Mouse (Mus musculus) G1E (cell line): ENCODE measurements around the gene Zfp385b. TPM values are rescaled to one million over a fixed set of nuclear protein-coding genes. Genes with fewer than 3 reads are reported as not detected.

Source experiments
- ATAC-seq: 2 replicates; pipeline ENCODE4 v1.8.0; 2016; ENCODE audit warnings: mild to moderate bottlenecking; ENCODE audit not compliant: insufficient number of reproducible peaks, poor library complexity, low FRiP score, severe bottlenecking; ENCODE audit errors: extremely low read depth
- DNase-seq: peaks from one replicate; pipeline ENCODE4 v3.0.0; 2012; ENCODE audit warnings: low spot score
- H3K27me3 ChIP-seq: 2 replicates; pipeline ENCODE4 v1.6.1; 2012; ENCODE audit warnings: mild to moderate bottlenecking, low read length, inconsistent platforms; ENCODE audit not compliant: insufficient read depth
- H3K36me3 ChIP-seq: replicated peaks from 2 replicates; pipeline ENCODE3; 2012; ENCODE audit warnings: mild to moderate bottlenecking, inconsistent platforms
- H3K4me1 ChIP-seq: 2 replicates; pipeline ENCODE4 v1.6.1; 2012; ENCODE audit warnings: low read depth, low read length, inconsistent platforms, mixed read lengths; ENCODE audit not compliant: insufficient read depth
- H3K4me3 ChIP-seq: 2 replicates; pipeline ENCODE4 v1.5.1; 2012; ENCODE audit warnings: low read depth, mild to moderate bottlenecking, inconsistent platforms, low read length, moderate library complexity, mixed read lengths
- H3K9me3 ChIP-seq: replicated peaks from 2 replicates; pipeline ENCODE4 v1.6.1; 2012; ENCODE audit warnings: inconsistent platforms
- CTCF ChIP-seq: IDR thresholded peaks from 2 replicates; pipeline ENCODE4 v1.5.1; 2012; ENCODE audit warnings: low read depth, low read length, inconsistent platforms, mixed read lengths
- GATA1 ChIP-seq: IDR thresholded peaks from 2 replicates; pipeline ENCODE4 v1.6.1; 2012; ENCODE audit warnings: borderline replicate concordance, low read length, inconsistent platforms, mixed read lengths
- GATA2 ChIP-seq: IDR thresholded peaks from 2 replicates; pipeline ENCODE4 v1.6.1; 2012; ENCODE audit warnings: low read depth, low read length, inconsistent platforms, borderline replicate concordance
- POLR2AphosphoS5 ChIP-seq: IDR thresholded peaks from 2 replicates; pipeline ENCODE4 v1.6.1; 2012; ENCODE audit warnings: low read depth, low read length, inconsistent platforms; ENCODE audit not compliant: insufficient replicate concordance
- TAL1 ChIP-seq: conservative IDR thresholded peaks from 2 replicates; pipeline ENCODE4 v1.6.1; 2012; ENCODE audit warnings: low read depth, low read length, inconsistent platforms, mixed read lengths
- polyA plus RNA-seq: library from polyadenylated mRNA; stranded (reverse); fragments of >175 nt; gene quantifications from 2 replicates; pipeline ENCODE4 v1.2.3, GENCODE M21; 2012
- total RNA-seq, 2 experiments: library from RNA; stranded (forward) in 1 of 2; stranded (reverse) in 1 of 2; fragments of 200-1000 nt in 1 of 2; fragments of >200 nt in 1 of 2; fragmentation: Nextera tagmentation in 1 of 2; gene quantifications; 2 replicates each; pipeline ENCODE4 v1.2.3; 2014 to 2017

Gene Zfp385b
- total and polyA plus RNA-seq, 3 experiments, result 0.71 TPM; not detected in 2

- no peaks in the 10 kb centered on the region for H3K4me1 ChIP-seq
- no peaks in the 10 kb centered on the region for H3K36me3 ChIP-seq
- ATAC-seq, result no peak
- H3K9me3 ChIP-seq, result peaks cover 43% of the 10 kb centered on the region
- H3K4me3 ChIP-seq, result no peak overlapping the region
- TF ChIP-seq POLR2AphosphoS5 (no peak), TAL1 (no peak), GATA1 (no peak), CTCF (no peak), GATA2 (no peak)
- no peak for DNase-seq
- no peaks in the 10 kb centered on the region for H3K27me3 ChIP-seq
Measured at GRCm38 (mm10) chr2:77382766-77383165, 436.7 kb downstream of the Zfp385b start.

GRCm38 (mm10) chr2:77379907-77380306, 439.5 kb downstream of the Zfp385b start:
- Histone ChIP-seq H3K4me3 (no peak overlapping the region), H3K27me3 (no peaks in the 10 kb centered on the region), H3K9me3 (peaks cover 45% of the 10 kb centered on the region), H3K4me1 (no peaks in the 10 kb centered on the region), H3K36me3 (no peaks in the 10 kb centered on the region)
- TF ChIP-seq POLR2AphosphoS5 (no peak), GATA1 (no peak), TAL1 (no peak), GATA2 (no peak), CTCF (no peak)
- DNase-seq (no peak), ATAC-seq (no peak)

GRCm38 (mm10) chr2:77379332-77379731, 440.1 kb downstream of the Zfp385b start:
- ATAC-seq (no peak), DNase-seq (no peak)
- peaks cover 45% of the 10 kb centered on the region for H3K9me3 ChIP-seq
- H3K27me3 ChIP-seq, result no peaks in the 10 kb centered on the region
- TF ChIP-seq POLR2AphosphoS5, result no peak
- no peak for TF ChIP-seq TAL1
- TF ChIP-seq GATA1, result no peak
- TF ChIP-seq CTCF, result no peak
- TF ChIP-seq GATA2, result no peak
- H3K4me1 ChIP-seq, result no peaks in the 10 kb centered on the region
- no peak overlapping the region for H3K4me3 ChIP-seq
- no peaks in the 10 kb centered on the region for H3K36me3 ChIP-seq

- H3K4me1 ChIP-seq, result no peaks in the 10 kb centered on the region
- no peak for ATAC-seq
Measured at GRCm38 (mm10) chr2:77376823-77377222, 442.6 kb downstream of the Zfp385b start.

GRCm38 (mm10) chr2:77375155-77375554, 444.3 kb downstream of the Zfp385b start:
- DNase-seq (no peak), ATAC-seq (no peak)
- H3K27me3 ChIP-seq, result no peaks in the 10 kb centered on the region
- no peaks in the 10 kb centered on the region for H3K4me1 ChIP-seq
- no peaks in the 10 kb centered on the region for H3K36me3 ChIP-seq
- peaks cover 46% of the 10 kb centered on the region for H3K9me3 ChIP-seq
- no peak for TF ChIP-seq CTCF
- no peak overlapping the region for H3K4me3 ChIP-seq

More at GRCm38 (mm10) chr2:77376823-77377222, 442.6 kb downstream of the Zfp385b start:
- TF ChIP-seq CTCF, result no peak
- TF ChIP-seq GATA2, result no peak
- no peak for TF ChIP-seq TAL1
- TF ChIP-seq GATA1, result no peak
- no peak for TF ChIP-seq POLR2AphosphoS5
- H3K4me3 ChIP-seq, result no peak overlapping the region
- no peak for DNase-seq
- peaks cover 46% of the 10 kb centered on the region for H3K9me3 ChIP-seq
- H3K27me3 ChIP-seq, result no peaks in the 10 kb centered on the region
- no peaks in the 10 kb centered on the region for H3K36me3 ChIP-seq

GRCm38 (mm10) chr2:77369174-77369573, 450.3 kb downstream of the Zfp385b start:
- no peak for DNase-seq
- peaks cover 22% of the 10 kb centered on the region for H3K9me3 ChIP-seq
- H3K4me3 ChIP-seq, result no peak overlapping the region
- ATAC-seq, result no peak
- TF ChIP-seq POLR2AphosphoS5 (no peak), GATA2 (no peak)
- no peaks in the 10 kb centered on the region for H3K27me3 ChIP-seq
- no peaks in the 10 kb centered on the region for H3K36me3 ChIP-seq
- H3K4me1 ChIP-seq, result no peaks in the 10 kb centered on the region

Other genes starting within 250 kb of the Zfp385b start
- gene Cwc22, start 126.7 kb upstream of the Zfp385b start, total RNA-seq (2014; fragmentation: Nextera tagmentation), result 84.4 and 88.6 TPM in 2 replicates
- gene Cwc22, start 126.7 kb upstream of the Zfp385b start, total RNA-seq (2017), result 84.3 and 106 TPM in 2 replicates
- gene Cwc22, start 126.7 kb upstream of the Zfp385b start, polyA plus RNA-seq, result 21.4 and 22.5 TPM in 2 replicates